Mouse (Mus musculus) natural killer cell, adult 2 months (primary cell): ENCODE measurements around the gene F9.
"Not testable (repeated sequence)": the region's sequence is repeated elsewhere in the genome, so short reads cannot be mapped to it uniquely, and the experiment has no call there.

Experiments used
- DNase-seq, 2 experiments: peaks; one replicate each; pipeline ENCODE4 v3.0.0; 2022; ENCODE audit warnings: low spot score in 2 of 2

F9 gene

DNA sequence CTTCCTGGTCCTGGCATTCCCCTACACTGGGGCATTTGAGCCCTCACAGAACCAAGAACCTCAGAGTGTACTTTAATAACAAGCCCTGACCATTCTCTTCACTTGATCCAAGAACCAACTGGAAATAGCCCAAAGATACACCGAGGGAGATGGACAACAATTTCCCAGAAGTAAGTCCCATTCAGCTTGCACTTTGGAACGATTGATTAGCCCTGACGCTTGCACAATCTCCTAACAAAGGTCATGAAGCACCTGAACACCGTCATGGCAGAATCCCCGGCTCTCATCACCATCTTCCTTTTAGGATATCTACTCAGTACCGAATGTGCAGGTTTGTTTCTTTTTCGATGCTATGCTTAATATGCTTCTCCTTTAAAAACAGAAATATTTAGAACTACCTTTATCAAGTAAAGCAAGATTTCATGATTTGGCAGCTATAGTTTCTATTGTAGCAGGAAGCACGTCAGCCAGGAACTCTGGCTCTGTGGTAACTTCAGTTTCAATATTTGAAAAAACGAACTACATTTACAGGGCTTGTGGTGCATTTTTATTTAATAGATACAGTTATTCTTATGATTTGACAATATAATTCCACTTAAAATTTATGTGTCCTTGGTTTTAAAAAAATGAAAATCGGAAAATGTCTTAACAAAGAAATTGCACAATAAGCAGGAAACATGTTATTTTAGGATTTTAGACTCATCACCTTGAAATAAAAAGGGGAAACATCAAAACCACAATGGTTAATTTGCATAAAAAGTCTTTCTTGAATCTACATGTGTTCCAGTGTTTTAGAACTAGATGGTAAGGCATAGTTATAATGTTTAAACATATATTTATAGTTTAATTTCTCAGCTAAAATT, at the start of gene F9:
Gene F9, plus strand, starts transcription at position 244 of the 863 bp plus-strand sequence.
- no peak for DNase-seq

DNA sequence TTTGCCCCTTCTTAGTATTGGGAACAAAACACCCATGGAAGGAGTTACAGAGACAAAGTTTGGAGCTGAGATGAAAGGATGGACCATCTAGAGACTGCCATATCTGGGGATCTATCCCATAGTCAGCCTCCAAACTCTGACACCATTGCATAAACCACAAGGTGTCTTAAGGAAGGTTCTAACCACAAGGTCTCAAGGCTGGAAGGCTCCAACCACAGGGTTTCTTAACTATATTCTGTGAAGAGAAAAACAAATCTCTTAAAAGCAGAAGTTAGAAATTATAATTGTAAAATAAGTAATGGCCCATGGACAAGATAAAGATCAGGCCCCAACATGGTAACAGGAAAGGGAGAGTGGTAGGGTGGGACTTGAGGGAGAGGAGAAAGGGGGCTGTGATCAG, 29.5 kb upstream of the F9 start:
- DNase-seq, result not testable (repeated sequence)

DNA sequence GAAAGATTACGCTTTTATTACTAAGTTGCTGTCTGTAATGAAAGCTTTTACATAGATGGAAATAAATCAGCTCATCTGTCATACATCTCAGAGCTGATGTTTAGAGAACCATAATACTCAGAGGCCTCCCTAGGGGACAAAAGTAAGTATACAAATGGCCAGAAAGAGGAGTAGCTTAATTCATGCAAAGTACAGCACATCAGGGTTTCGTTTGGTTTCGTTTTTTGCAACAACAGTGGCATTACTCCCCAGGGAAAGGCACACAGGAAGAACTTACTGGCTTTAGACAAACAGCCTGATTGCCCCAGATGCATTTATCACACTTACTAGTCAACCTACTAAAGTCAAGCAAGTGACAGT, 800 bp downstream of the F9 start:
- DNase-seq, result peak in 1 of 2 experiments; percentile 37

DNA sequence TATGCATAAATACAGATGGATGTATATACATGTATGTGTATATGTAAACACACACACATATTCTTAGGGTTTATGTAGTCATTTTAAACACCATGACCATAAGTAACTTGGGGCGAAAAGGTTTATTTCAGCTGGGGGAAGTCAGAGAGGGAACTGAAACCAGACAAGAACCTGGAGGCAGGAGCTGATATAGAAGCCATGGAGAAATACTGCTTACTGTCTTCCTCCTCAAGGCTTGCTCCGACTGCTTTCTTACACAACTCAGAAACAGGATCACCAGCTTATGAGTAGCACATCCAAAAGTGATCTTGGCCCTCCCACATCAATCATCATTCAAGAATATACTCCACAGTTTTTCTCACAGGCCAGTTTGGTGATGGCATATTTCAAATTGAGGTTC, 2.2 kb downstream of the F9 start:
- DNase-seq, result peak in 1 of 2 experiments; percentile 28

DNA sequence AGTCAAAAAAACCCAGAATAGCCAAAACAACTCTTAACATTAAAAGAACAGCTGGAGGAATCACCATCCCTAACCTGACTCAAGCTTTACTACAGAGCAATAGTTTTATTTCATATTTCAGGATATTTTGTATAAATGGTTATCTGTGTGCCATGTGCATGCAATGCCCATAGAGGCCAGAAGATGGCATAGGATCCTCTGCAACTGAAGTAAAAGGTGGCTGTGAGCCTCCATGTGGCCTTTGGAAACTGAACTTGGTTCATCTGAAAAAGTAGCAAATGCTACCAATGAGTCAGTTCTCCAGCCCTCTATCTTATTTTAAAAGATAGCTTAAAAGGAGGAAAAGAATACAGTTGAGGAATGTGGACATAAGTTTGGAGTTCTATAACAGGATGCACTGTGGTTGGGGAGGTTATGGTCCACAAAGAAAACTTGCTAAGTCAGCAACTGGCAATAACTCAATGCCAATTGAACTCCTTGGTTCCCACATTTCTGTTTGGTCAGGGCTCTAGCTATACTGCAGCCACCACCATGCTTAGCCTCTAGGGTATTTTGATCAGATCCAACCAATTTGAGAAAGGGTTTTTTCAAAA, 13.9 kb downstream of the F9 start:
- DNase-seq, result peak in 1 of 2 experiments; percentile 14

DNA sequence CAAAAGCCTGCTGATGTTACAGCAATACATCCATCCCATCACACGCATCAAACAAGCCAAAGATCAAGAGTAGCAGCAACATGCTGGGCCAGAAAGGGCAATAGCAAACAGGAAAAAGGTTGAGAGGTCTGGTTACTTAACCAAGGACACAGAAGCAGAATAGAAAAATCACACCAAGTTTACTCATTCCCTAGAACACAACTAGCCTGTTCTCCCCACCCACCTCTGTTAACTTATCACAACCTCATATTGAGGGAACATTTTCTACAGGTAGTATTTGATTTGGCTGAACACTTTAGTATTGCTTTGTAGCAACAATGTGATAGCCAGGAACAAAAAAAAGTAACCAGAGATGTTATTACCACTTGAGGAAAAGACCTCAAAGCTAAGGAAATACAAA, 15.3 kb downstream of the F9 start:
- DNase-seq, result no peak

DNA sequence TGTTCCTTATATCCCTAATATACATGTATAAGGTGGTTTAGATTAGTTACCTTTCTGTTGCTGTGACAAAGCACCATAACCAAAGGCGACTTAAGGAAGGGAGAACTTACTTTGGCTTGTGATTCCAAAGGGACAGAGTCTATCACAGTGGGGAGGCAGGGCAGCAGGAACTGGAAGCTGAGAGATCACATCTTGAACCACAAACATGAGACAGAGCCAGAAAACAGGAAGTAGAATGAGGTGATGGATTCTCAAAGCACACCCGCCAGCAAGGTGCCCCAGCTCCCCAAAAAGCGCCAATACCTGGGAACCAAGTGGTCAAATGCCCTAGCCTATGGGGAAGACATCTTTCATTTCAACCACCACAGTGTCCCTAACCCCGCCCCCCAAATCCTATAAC, 21.7 kb downstream of the F9 start:
- DNase-seq, result no peak

DNA sequence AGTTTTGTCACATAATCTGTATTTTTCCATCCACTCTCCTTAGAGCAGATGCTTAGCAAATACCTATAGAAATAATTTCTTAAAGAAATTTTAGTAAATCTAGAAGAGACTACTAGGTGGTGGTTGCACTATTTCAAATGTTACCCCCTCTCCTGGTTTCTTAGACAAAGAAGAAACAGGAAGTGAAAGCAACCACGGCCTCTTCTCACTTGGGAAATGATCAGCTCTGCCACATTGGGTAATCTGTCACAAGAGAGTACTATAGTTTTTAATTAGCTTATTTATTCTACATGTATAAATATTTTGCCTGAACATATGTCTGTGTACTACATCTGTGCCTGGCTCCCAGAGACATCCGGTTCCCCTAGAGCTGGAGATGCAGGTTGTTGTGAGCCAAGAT, 22.3 kb downstream of the F9 start:
- no peak for DNase-seq

DNA sequence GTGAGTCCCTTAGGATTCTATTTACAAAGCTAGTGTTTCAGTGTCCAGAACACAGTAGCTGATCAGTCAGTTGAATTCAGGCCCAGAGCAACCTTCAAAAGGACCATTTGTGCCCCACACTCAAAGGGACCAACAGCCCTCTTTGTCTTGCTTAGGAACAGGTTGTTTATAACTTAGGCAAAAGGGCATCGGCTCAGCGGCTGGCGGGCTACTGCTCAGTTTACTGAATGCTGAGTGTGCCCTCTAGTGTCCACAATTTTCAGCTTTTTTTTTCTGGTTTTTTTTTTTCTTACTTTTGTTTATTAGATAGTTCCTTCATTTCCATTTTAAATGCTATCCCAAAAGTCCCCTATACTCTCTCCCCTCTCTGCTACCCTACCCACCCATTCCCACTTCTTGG, 27.4 kb downstream of the F9 start:
- peak in 1 of 2 experiments; percentile 10 for DNase-seq

DNA sequence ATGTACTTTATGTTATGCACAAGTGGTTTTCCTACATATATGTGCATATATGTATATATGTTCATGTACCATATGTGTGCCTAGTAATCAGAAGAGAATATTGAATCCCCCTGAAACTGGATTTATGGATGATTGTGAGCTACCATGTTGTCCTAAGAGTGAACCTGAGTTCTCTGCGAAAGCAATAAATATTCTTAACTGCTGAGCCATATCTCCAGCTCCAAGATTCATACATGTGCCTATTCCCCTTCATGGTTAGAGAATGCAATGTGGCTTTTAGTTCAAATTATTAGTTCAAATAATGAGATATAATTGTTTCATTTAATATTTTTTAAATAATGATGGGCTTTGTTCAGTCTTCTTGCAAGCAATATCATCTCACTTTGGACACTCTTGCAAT, 55.5 kb downstream of the F9 start:
- no peak for DNase-seq

DNA sequence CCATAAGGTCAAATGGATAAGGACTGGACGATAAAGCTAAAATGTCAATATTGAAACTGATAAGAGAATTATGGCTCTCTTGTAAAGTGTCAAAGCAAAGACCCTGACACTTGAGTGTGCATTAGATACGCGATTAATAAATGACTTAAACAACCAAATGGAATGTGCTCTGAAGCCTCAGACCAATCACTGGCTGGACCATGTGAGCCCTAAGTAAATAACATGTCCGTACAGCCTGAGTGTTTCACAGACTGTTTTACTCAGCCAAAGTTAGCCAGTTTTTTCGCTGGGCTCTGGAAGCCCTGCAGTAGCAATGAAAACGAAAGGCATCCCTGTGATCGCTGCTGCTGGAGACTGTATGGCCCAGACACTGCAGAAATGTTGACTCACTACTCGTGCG, 55.9 kb downstream of the F9 start:
- DNase-seq, result no peak

DNA sequence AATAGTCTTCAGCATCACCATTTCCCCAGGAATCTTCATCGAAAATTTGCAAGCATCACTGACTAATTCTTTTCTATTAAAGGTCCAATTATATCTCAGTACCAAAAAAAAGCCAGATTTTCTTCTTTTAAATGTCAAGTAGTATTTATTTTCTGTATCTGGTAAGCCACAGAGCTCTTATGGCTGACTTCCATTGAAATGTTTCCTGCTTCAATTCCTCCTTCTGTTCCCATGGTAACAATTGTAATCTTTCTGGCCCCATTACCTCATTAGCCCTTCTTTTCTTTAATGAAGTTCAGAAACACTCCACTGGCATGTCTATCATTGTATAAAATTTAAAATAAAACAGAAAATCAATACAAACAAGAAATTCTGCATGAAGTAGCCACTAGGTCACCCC, 76.1 kb downstream of the F9 start:
- DNase-seq, result no peak
